Mouse (Mus musculus): ENCODE results near the gene Fam124a. TPM values are rescaled to one million over a fixed set of nuclear protein-coding genes. Genes with fewer than 3 reads are reported as not detected.

The Fam124a gene
- total RNA-seq, 2 experiments from 2014 or later: 2.3 to 2.4 TPM

GRCm38 (mm10) chr14:62655996-62656395, 100.5 kb downstream of the Fam124a start:
- DNase-seq (ENCODE audit: low spot score in 2 of 2): no peak

- DNase-seq (ENCODE audit: low spot score in 2 of 2): no peak
These were observed 101.9 kb downstream of the Fam124a start for GRCm38 (mm10) chr14:62657469-62657868.

Other genes starting within 250 kb of the Fam124a start
- gene Gucy1b2, start 99.4 kb upstream of the Fam124a start, total RNA-seq (2021): 1 to 10 TPM in 1 of 2 experiments, under 1 TPM in 1; 0.54 to 1.6 TPM
- gene Gm4131, start 11.2 kb downstream of the Fam124a start, total RNA-seq (2021): not detected
- not detected for gene Serpine3, start 107.9 kb downstream of the Fam124a start, total RNA-seq (2021)
- 10 to 100 TPM; 34.3 to 44.5 TPM for gene Ints6, start 205.4 kb downstream of the Fam124a start, total RNA-seq (2021)